Mouse (Mus musculus): ENCODE results near the gene Nup50. TPM values are rescaled to one million over a fixed set of nuclear protein-coding genes. Genes with fewer than 3 reads are reported as not detected.
A peak's percentile ranks its signal among the peaks of the same experiment; 100 is the strongest.

Nup50 gene
- total and polyA plus RNA-seq, 3 experiments, result 19.8 to 88.6 (median 69.8) TPM

DNA sequence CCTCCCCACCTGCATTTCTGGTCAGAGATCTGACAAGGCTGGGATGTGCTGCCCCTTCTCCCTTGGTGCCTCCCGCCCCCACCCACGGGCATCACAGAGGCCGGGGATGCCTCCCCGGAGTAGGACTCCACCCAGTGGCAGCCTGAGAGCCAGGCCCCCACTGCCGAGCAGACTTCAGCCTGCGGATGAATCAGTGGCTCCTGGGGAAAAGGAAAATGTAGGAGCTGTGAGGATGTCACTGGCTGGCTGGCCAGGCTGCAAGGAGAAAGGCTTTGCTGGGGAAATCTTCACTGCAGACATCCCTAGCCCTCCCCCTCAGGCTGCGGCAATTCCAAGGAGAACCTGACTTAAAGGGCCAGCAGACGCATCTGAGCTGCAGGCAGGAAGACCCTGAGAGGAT lies 37.5 kb downstream of the Nup50 start:
- no peak for DNase-seq (ENCODE audit: low spot score)
- ATAC-seq (ENCODE audit: extremely low read depth, insufficient number of reproducible peaks, low FRiP score, poor library complexity, severe bottlenecking), result no peak
- no peaks in the 10 kb centered on the region for H3K27me3 ChIP-seq (ENCODE audit: insufficient read depth, low read length)
- TF ChIP-seq GATA1 (IDR thresholded peaks at IDR 0.05; ENCODE audit: borderline replicate concordance, low read length) (no peak), TAL1 (conservative IDR thresholded peaks at IDR 0.05; ENCODE audit: low read depth, low read length) (no peak), POLR2AphosphoS5 (IDR thresholded peaks at IDR 0.05; ENCODE audit: insufficient replicate concordance, low read depth, low read length) (no peak), CTCF (IDR thresholded peaks at IDR 0.05; ENCODE audit: low read depth, low read length) (no peak), GATA2 (IDR thresholded peaks at IDR 0.05; ENCODE audit: borderline replicate concordance, low read depth, low read length) (no peak)
- H3K4me3 ChIP-seq (ENCODE audit: low read depth, low read length), result no peak overlapping the region
- peaks cover 55% of the 10 kb centered on the region for H3K36me3 ChIP-seq (replicated peaks)
- H3K9me3 ChIP-seq (replicated peaks), result no peaks in the 10 kb centered on the region
- H3K4me1 ChIP-seq (ENCODE audit: insufficient read depth, low read depth, low read length), result no peaks in the 10 kb centered on the region

GRCm38 (mm10) chr15:84962518-84962917 lies 39.3 kb downstream of the Nup50 start:
- Histone ChIP-seq H3K9me3 (replicated peaks) (no peaks in the 10 kb centered on the region), H3K4me1 (ENCODE audit: insufficient read depth, low read depth, low read length) (no peaks in the 10 kb centered on the region), H3K27me3 (ENCODE audit: insufficient read depth, low read length) (no peaks in the 10 kb centered on the region), H3K36me3 (replicated peaks) (peaks cover 41% of the 10 kb centered on the region), H3K4me3 (ENCODE audit: low read depth, low read length) (no peak overlapping the region)
- DNase-seq (ENCODE audit: low spot score) (no peak), ATAC-seq (ENCODE audit: extremely low read depth, insufficient number of reproducible peaks, low FRiP score, poor library complexity, severe bottlenecking) (no peak)
- TF ChIP-seq POLR2AphosphoS5 (IDR thresholded peaks at IDR 0.05; ENCODE audit: insufficient replicate concordance, low read depth, low read length) (no peak), GATA2 (IDR thresholded peaks at IDR 0.05; ENCODE audit: borderline replicate concordance, low read depth, low read length) (no peak), TAL1 (conservative IDR thresholded peaks at IDR 0.05; ENCODE audit: low read depth, low read length) (no peak), CTCF (IDR thresholded peaks at IDR 0.05; ENCODE audit: low read depth, low read length) (no peak)

- peaks cover 29% of the 10 kb centered on the region for H3K36me3 ChIP-seq (replicated peaks)
- TF ChIP-seq CTCF (IDR thresholded peaks at IDR 0.05; ENCODE audit: low read depth, low read length), result no peak
- TF ChIP-seq GATA2 (IDR thresholded peaks at IDR 0.05; ENCODE audit: borderline replicate concordance, low read depth, low read length), result no peak
- no peak for TF ChIP-seq TAL1 (conservative IDR thresholded peaks at IDR 0.05; ENCODE audit: low read depth, low read length)
- TF ChIP-seq GATA1 (IDR thresholded peaks at IDR 0.05; ENCODE audit: borderline replicate concordance, low read length), result no peak
- TF ChIP-seq POLR2AphosphoS5 (IDR thresholded peaks at IDR 0.05; ENCODE audit: insufficient replicate concordance, low read depth, low read length), result no peak
- no peak for ATAC-seq (ENCODE audit: extremely low read depth, insufficient number of reproducible peaks, low FRiP score, poor library complexity, severe bottlenecking)
- no peaks in the 10 kb centered on the region for H3K4me1 ChIP-seq (ENCODE audit: insufficient read depth, low read depth, low read length)
- no peak for DNase-seq (ENCODE audit: low spot score)
- no peaks in the 10 kb centered on the region for H3K9me3 ChIP-seq (replicated peaks)
- no peak overlapping the region for H3K4me3 ChIP-seq (ENCODE audit: low read depth, low read length)
- no peaks in the 10 kb centered on the region for H3K27me3 ChIP-seq (ENCODE audit: insufficient read depth, low read length)
Observed at GRCm38 (mm10) chr15:84964771-84965170, 41.6 kb downstream of the Nup50 start.

- Histone ChIP-seq H3K4me3 (ENCODE audit: low read depth, low read length) (no peak overlapping the region), H3K4me1 (ENCODE audit: insufficient read depth, low read depth, low read length) (no peaks in the 10 kb centered on the region), H3K27me3 (ENCODE audit: insufficient read depth, low read length) (no peaks in the 10 kb centered on the region), H3K36me3 (replicated peaks) (peaks cover 23% of the 10 kb centered on the region), H3K9me3 (replicated peaks) (no peaks in the 10 kb centered on the region)
- TF ChIP-seq POLR2AphosphoS5 (IDR thresholded peaks at IDR 0.05; ENCODE audit: insufficient replicate concordance, low read depth, low read length) (no peak), CTCF (IDR thresholded peaks at IDR 0.05; ENCODE audit: low read depth, low read length) (no peak), GATA2 (IDR thresholded peaks at IDR 0.05; ENCODE audit: borderline replicate concordance, low read depth, low read length) (no peak), GATA1 (IDR thresholded peaks at IDR 0.05; ENCODE audit: borderline replicate concordance, low read length) (no peak), TAL1 (conservative IDR thresholded peaks at IDR 0.05; ENCODE audit: low read depth, low read length) (no peak)
- ATAC-seq (ENCODE audit: extremely low read depth, insufficient number of reproducible peaks, low FRiP score, poor library complexity, severe bottlenecking) (no peak), DNase-seq (ENCODE audit: low spot score) (peak; percentile 11)
Observed at GRCm38 (mm10) chr15:84965575-84966360, 42.6 kb downstream of the Nup50 start.

- no peak overlapping the region for H3K4me3 ChIP-seq (ENCODE audit: low read depth, low read length)
- DNase-seq (ENCODE audit: low spot score) (no peak), ATAC-seq (ENCODE audit: extremely low read depth, insufficient number of reproducible peaks, low FRiP score, poor library complexity, severe bottlenecking) (no peak)
- 0 out of 2 replicates have a peak, but pooled peaks cover 3% of the 10 kb centered on the region for H3K9me3 ChIP-seq (replicated peaks)
- H3K36me3 ChIP-seq (replicated peaks), result peaks cover 33% of the 10 kb centered on the region
- TF ChIP-seq POLR2AphosphoS5 (IDR thresholded peaks at IDR 0.05; ENCODE audit: insufficient replicate concordance, low read depth, low read length), result no peak
- H3K4me1 ChIP-seq (ENCODE audit: insufficient read depth, low read depth, low read length), result no peaks in the 10 kb centered on the region
- no peaks in the 10 kb centered on the region for H3K27me3 ChIP-seq (ENCODE audit: insufficient read depth, low read length)
Observed at GRCm38 (mm10) chr15:84968534-84968933, 45.3 kb downstream of the Nup50 start.

DNA sequence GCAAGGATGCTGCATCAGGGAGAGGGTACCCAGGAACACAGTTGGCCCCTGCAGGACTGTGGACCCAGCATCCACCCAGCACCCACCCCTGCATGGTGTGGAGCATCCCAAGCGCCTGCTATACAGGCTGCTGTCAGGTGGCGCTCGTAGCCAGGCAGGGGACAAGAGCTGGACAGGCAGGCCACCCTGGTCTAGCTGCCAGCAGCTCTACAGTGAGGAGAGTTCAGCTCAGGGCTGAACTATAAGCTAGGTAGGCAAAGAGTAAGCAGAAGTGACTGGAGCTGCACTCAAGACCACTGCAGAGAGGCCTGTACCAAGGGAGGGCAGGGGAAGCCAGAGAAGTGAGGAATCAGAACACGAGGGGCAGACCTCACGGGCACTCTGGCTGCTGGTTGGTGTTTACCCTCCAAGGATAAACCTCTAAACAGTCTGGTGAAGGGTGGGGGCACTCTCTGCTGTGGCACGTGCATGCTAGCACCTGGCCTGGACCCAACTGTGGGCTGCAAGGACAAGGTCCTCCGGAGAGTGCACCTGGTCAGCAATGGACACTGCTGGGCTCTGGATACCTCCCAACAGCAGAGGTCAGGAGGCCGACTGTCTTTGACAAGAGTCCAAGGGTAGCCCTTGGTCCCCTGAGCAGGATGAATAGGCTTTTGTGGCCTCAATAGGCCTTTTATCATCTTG lies 49.8 kb downstream of the Nup50 start:
- Histone ChIP-seq H3K27me3 (ENCODE audit: insufficient read depth, low read length) (no peaks in the 10 kb centered on the region), H3K4me3 (ENCODE audit: low read depth, low read length) (no peak overlapping the region), H3K4me1 (ENCODE audit: insufficient read depth, low read depth, low read length) (no peaks in the 10 kb centered on the region; the same call in 1 of the 2 replicates), H3K9me3 (replicated peaks) (0 out of 2 replicates have a peak, but pooled peaks cover 3% of the 10 kb centered on the region), H3K36me3 (replicated peaks) (peaks cover 69% of the 10 kb centered on the region)
- ATAC-seq (ENCODE audit: extremely low read depth, insufficient number of reproducible peaks, low FRiP score, poor library complexity, severe bottlenecking) (no peak), DNase-seq (ENCODE audit: low spot score) (no peak)
- TF ChIP-seq TAL1 (conservative IDR thresholded peaks at IDR 0.05; ENCODE audit: low read depth, low read length) (no peak), POLR2AphosphoS5 (IDR thresholded peaks at IDR 0.05; ENCODE audit: insufficient replicate concordance, low read depth, low read length) (no peak), CTCF (IDR thresholded peaks at IDR 0.05; ENCODE audit: low read depth, low read length) (no peak), GATA2 (IDR thresholded peaks at IDR 0.05; ENCODE audit: borderline replicate concordance, low read depth, low read length) (no peak)

Measured in G1E (cell line).